ENCODE assay signal across 17 mouse cellular contexts in the genomic region with DNA sequence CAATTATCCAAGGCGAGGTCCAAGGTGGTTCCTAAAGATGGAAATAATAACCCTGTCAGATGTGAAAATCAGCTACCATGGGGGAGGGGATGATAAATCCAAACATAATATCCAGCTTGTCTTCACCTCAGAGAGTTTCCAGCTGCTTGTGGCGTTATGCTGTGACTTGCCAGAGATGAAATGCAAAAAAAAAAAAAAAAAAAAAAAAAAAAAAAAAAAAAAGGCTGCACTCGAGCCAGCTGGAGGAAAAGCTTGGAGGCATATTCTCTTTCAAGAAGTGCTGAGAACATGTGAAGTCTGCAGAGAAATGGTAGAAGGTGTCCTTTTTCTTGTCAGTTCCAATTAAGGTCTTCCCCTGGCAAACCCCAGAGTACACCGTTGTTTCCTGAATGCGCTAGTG. TPM values are rescaled to one million over a fixed set of nuclear protein-coding genes. Genes with fewer than 3 reads are reported as not detected.
A peak's percentile ranks its signal among the peaks of the same experiment; 100 is the strongest.
DNase-seq lines count a peak whose midpoint lies in the region; ATAC-seq and TF ChIP-seq lines count a peak whose summit lies in the region.
"Had no signal": no experiment of that assay in that cellular context is flagged by ENCODE, and none has a peak within 500 bp of the region (broad histone marks: within the 10 kb centered on the region; RNA-seq: fewer than 3 reads in every experiment).

No protein-coding gene starts in this region.

- H3K27ac ChIP-seq in lung, postnatal 0 days (ENCODE audit: low read length) = no peak overlapping the region
- H3K27ac ChIP-seq: forebrain, embryonic 12.5 days; limb, embryonic 12.5 days; liver, embryonic 13.5 days had no signal

- H3K4me3 ChIP-seq in lung, postnatal 0 days (ENCODE audit: low read depth, low read length) = no peak overlapping the region
- H3K4me3 ChIP-seq: forebrain, embryonic 12.5 days; limb, embryonic 12.5 days; liver, embryonic 13.5 days had no signal

- no peak overlapping the region for H3K9ac ChIP-seq in lung, postnatal 0 days (replicated peaks; ENCODE audit: low read depth)
- H3K9ac ChIP-seq: forebrain, embryonic 12.5 days; limb, embryonic 12.5 days; liver, embryonic 13.5 days had no signal

- no peak for TF ChIP-seq EP300 in lung, postnatal 0 days (IDR thresholded peaks at IDR 0.05)

- peak; percentile 24 to 34 for DNase-seq in heart, adult 18-20 months
- DNase-seq in heart, postnatal 4 days = no peak
- DNase-seq in lung, postnatal 0 days (ENCODE audit: low spot score) = peak; percentile 37
- no peak for DNase-seq in lung, postnatal 25 days (ENCODE audit: low spot score)
- peak; percentile 75 for DNase-seq in NIH3T3 (ENCODE audit: low read depth)
- DNase-seq in skeletal muscle tissue, adult 2 months (ENCODE audit: low read depth, low spot score) = peak; percentile 45
- DNase-seq: cerebellum, adult 11-12 months; embryo, embryonic 11 days; kidney, adult 18-20 months; kidney, postnatal 10 days; liver, embryonic 13.5 days; lung, postnatal 4 days; right cerebral cortex, postnatal 4 days; thymus, postnatal 25 days had no signal

- no peak for TF ChIP-seq CTCF in lung, postnatal 0 days (IDR thresholded peaks at IDR 0.05)

- no peak overlapping the region for H3K4me2 ChIP-seq in lung, postnatal 0 days (replicated peaks; ENCODE audit: low read depth, low read length)
- H3K4me2 ChIP-seq: forebrain, embryonic 12.5 days; limb, embryonic 12.5 days; liver, embryonic 13.5 days had no signal

- no peaks in the 10 kb centered on the region for H3K36me3 ChIP-seq in lung, postnatal 0 days (ENCODE audit: insufficient read depth, low read length)
- H3K36me3 ChIP-seq: forebrain, embryonic 12.5 days; limb, embryonic 12.5 days; liver, embryonic 13.5 days had no signal

- H3K27me3 ChIP-seq in lung, postnatal 0 days (replicated peaks; ENCODE audit: insufficient read depth, low read length) = no peaks in the 10 kb centered on the region
- H3K27me3 ChIP-seq: forebrain, embryonic 12.5 days; limb, embryonic 12.5 days; liver, embryonic 13.5 days had no signal

- ATAC-seq in lung, postnatal 0 days = peak; percentile 26; the same call in 1 of the 2 replicates
- no peak for ATAC-seq in cerebellum, adult (ENCODE audit: insufficient number of reproducible peaks, low FRiP score, low TSS enrichment)

- 50% methylated on average over 5 of the region's 5 CpGs for WGBS in lung, postnatal 0 days

- H3K9me3 ChIP-seq in lung, postnatal 0 days (ENCODE audit: low read length) = no peaks in the 10 kb centered on the region
- H3K9me3 ChIP-seq: forebrain, embryonic 12.5 days; limb, embryonic 12.5 days; liver, embryonic 13.5 days had no signal

- H3K4me1 ChIP-seq in lung, postnatal 0 days (ENCODE audit: insufficient read depth, low read depth, low read length) = no peaks in the 10 kb centered on the region
- H3K4me1 ChIP-seq: forebrain, embryonic 12.5 days; liver, embryonic 13.5 days had no signal

RNA-seq across cellular contexts. Expression of a gene that starts 8.6 kb away (rescaled TPM):
- total RNA-seq in heart, adult 18-20 months (2021) = 10 to 100 TPM; 16.7 to 23.8 TPM
- 10 to 100 TPM; 34.2 to 35.8 TPM for total RNA-seq in heart, postnatal 4 days (2021)
- 8.6 and 10.2 TPM in 2 replicates for polyA plus RNA-seq in lung, postnatal 0 days (2015; fragmentation: Nextera tagmentation; extraction: Ambion mirVana)

RNA-seq across cellular contexts. Expression of a gene that starts 37.7 kb away (rescaled TPM):
- 10 to 100 TPM; 77.9 to 83.9 TPM for total RNA-seq in heart, adult 18-20 months (2021)
- total RNA-seq in heart, postnatal 4 days (2021) = 10 to 100 TPM; 75.0 to 79.8 TPM
- polyA plus RNA-seq in lung, postnatal 0 days (2015; fragmentation: Nextera tagmentation; extraction: Ambion mirVana) = 31.8 and 34.2 TPM in 2 replicates

Comparison
In these comparisons a context has a peak if more than half of its experiments do, and no peak if none do; other contexts are left out.
1. DNase-seq: peak in heart, adult 18-20 months (2 of 2), lung, postnatal 0 days (single experiment), NIH3T3 (single experiment) and skeletal muscle tissue, adult 2 months (single experiment); none in heart, postnatal 4 days (single experiment) and lung, postnatal 25 days (single experiment).